Mouse (Mus musculus) adrenal gland, adult 18-20 months (tissue): ENCODE data around the gene Col4a3bp. TPM values are rescaled to one million over a fixed set of nuclear protein-coding genes. Genes with fewer than 3 reads are reported as not detected.

Experiments
- DNase-seq, 2 experiments: peaks; one replicate each; pipeline ENCODE4 v3.0.0; 2021 to 2022; ENCODE audit warnings: low spot score in 2 of 2
- total RNA-seq, 2 experiments: library from RNA; stranded (reverse); gene quantifications; 1 replicate in 1 of 2; 2 replicates in 1 of 2; pipeline ENCODE4 v1.2.3; 2021

The Col4a3bp gene
- total RNA-seq, 2 experiments from 2014 or later: 72.4 to 112 TPM

GRCm38 (mm10) chr13:96684779-96685178 lies 142.4 kb downstream of the Col4a3bp start:
- no peak for DNase-seq

- DNase-seq: no peak
Measured at GRCm38 (mm10) chr13:96687261-96687660, 144.8 kb downstream of the Col4a3bp start.

Other genes starting within 250 kb of the Col4a3bp start
- 10 to 100 TPM; 13.1 to 14.0 TPM for gene Poc5, start 154.3 kb upstream of the Col4a3bp start, total RNA-seq
- gene Ankdd1b, start 71.4 kb upstream of the Col4a3bp start, total RNA-seq: under 1 TPM; 0.86 to 0.90 TPM
- not detected for gene Gm17622, start 51.9 kb upstream of the Col4a3bp start, total RNA-seq
- 10 to 100 TPM; 23.3 to 32.6 TPM for gene Polk, start within 50 bp of the Col4a3bp start, total RNA-seq
- gene Hmgcr, start 128.3 kb downstream of the Col4a3bp start, total RNA-seq: 100 to 1,000 TPM in 1 of 2 experiments, 10 to 100 TPM in 1; 54.0 to 187 TPM
- under 1 TPM in 1 of 2 experiments, not detected in 1; 0.17 TPM for gene Ankrd31, start 205.7 kb downstream of the Col4a3bp start, total RNA-seq